ENCODE assay signal across 8 mouse cellular contexts in genomic region chr13:99514917-99515591, GRCm38 (mm10). TPM values are rescaled to one million over a fixed set of nuclear protein-coding genes. Genes with fewer than 3 reads are reported as not detected.
DNase-seq lines count a peak whose midpoint lies in the region; ATAC-seq and TF ChIP-seq lines count a peak whose summit lies in the region.

No protein-coding gene starts in this region.

- H3K27me3 ChIP-seq in Patski: no peaks in the 10 kb centered on the region

- no peak for TF ChIP-seq CTCF in Patski (IDR thresholded peaks at IDR 0.05)

- in situ Hi-C loops in Patski (cut with MboI; ENCODE audit: low pct_unique_long_range_greater_than_20kb): loop anchor here (5.0 kb wide), 2 partner anchors 138 to 317 kb away; no protein-coding TSS in a partner anchor

- peak; percentile 17 for ATAC-seq in Patski
- ATAC-seq in hematopoietic stem cell, adult 5-6 weeks (replicated peaks in 1 of 2; ENCODE audit: insufficient read depth in 1 of 2, low FRiP score in 2 of 2, low TSS enrichment in 1 of 2, low read depth in 1 of 2, poor library complexity in 2 of 2, severe bottlenecking in 2 of 2): peak; percentile 42 to 52; a peak in 1 of 4 replicates

- POLR2A ChIA-PET in Patski (lab: Charles Lee): interaction anchor here (0.7 kb wide), 1 partner anchor 153 kb away, joined by 4 read pairs; no protein-coding TSS in a partner anchor

- CTCF ChIA-PET in Patski (lab: Charles Lee): interaction anchor here (0.7 to 1.3 kb wide), 3 partner anchors 11 to 25 kb away, joined by 3 to 4 read pairs (median 3); no protein-coding TSS in a partner anchor

- DNase-seq in Patski (ENCODE audit: low read depth, low spot score): no peak
- peak; percentile 90 for DNase-seq in cerebellum, adult 9-11 months
- DNase-seq in frontal cortex, postnatal 10 days (ENCODE audit: low spot score in 2 of 2): peak; percentile 64 to 72
- DNase-seq in layer of hippocampus, postnatal 25 days (ENCODE audit: extremely low spot score in 1 of 2, low spot score in 1 of 2): peak; percentile 54
- peak; percentile 59 for DNase-seq in lung, postnatal 25 days (ENCODE audit: low spot score)
- DNase-seq in right cerebral cortex, adult 18-20 months: peak; percentile 75
- no peak for DNase-seq in thymus, postnatal 10 days (ENCODE audit: low spot score in 2 of 2)

RNA-seq across cellular contexts. Expression of gene Map1b, which starts 1.3 kb away (rescaled TPM):
- polyA plus RNA-seq in Patski (2021): 10.1 TPM
- total RNA-seq in hematopoietic stem cell, adult 5-6 weeks (2017): 0.06 and 0.15 TPM in 2 replicates
- 100 to 1,000 TPM; 620 to 712 TPM for total RNA-seq in layer of hippocampus, postnatal 25 days (2021)

Comparison
In these comparisons a context has a peak if more than half of its experiments do, and no peak if none do; other contexts are left out.
1. DNase-seq: peak in cerebellum, adult 9-11 months (single experiment), frontal cortex, postnatal 10 days (2 of 2), layer of hippocampus, postnatal 25 days (2 of 2), lung, postnatal 25 days (single experiment) and right cerebral cortex, adult 18-20 months (single experiment); none in Patski (single experiment) and thymus, postnatal 10 days (0 of 2).
2. RNA of gene Map1b, which starts 1.3 kb away (total RNA-seq): 620 to 712 TPM in layer of hippocampus, postnatal 25 days; 0.06 to 0.15 TPM in hematopoietic stem cell, adult 5-6 weeks; every median in the first group is over 100 times any median in the second.